Mouse (Mus musculus) duodenum, adult 2 months (tissue): Measurements from ENCODE around the gene Prr11. TPM values are rescaled to one million over a fixed set of nuclear protein-coding genes. Genes with fewer than 3 reads are reported as not detected.

ENCODE experiments used
- polyA plus RNA-seq: library from polyadenylated mRNA; depleted of rRNA; stranded (reverse); fragments of >200 nt; gene quantifications from 2 replicates; pipeline ENCODE4 v1.2.3, GENCODE M21; 2012; ENCODE audit warnings: low replicate concordance; rRNA removed

The Prr11 gene
- 0.19 and 0.33 TPM in 2 replicates for polyA plus RNA-seq

DNA sequence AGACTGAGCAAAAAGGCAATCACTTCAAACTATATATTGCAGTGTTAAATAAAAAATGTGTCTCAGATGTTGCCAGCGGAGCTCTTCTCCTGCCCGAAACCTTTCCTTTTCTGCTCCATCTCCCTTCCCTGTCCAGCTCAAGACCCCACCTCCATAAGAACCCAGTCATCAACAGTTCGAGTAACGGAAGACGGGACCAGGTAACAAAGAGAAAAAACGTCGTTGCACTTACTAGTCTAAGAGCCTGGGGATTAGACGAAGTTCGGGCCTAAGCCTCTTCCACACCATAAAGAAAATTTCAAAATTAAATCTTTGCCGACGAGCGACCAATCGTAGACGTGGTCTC lies at the start of gene Prr11:
Gene Prr11 (minus strand): TSS at position 300 of the 346 bp plus-strand sequence.

DNA sequence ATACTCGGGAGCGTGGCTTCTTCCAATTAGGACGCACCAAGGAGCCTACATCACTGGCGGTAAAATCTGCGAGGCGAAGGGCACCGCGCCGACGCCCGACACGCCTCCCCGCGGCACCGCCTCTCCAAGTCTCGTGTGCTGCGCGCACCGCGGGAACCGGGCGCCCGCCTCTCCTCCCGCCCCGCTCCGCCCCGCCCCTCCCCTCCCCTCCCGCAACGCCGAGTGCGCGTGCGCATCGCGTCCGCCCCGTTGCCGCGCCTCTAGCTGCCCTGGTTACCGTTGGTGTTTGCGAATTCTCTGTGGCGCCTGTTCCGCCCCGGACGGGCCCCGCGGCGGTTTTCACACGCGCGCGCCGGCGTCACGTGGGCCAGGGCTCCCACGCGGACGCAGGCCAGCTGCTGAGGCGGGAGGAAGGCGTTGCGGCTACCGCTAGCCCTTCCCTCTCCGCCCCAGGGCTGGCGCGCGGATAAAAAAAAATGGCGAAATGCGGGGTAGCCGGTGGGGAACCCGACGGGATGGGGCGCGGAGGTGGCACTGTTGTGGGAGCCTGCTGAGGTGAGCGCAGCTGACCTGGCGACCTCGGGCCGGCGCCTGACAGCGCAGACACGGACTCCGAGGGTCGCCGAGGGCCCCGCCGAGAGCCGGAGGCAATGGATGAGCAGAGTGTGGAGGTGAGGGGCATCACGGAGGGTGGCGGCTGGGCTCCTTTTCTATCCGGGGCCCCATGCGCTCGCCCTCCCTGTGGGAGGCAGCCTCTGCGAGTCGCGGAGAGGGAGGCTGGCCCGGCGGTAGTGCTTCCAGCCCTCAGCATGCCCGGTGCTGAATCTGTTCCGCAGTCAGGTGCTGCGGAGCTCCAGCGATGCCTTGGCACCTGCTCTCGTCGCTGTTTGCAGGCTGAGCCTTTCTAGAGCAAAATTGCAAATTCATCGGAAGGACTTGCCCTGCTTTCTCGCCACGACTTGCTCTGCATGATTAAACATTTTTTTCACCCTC lies 18.6 kb upstream of the Prr11 start, which contains the start of gene Trim37:
Gene Trim37 (plus strand): TSS at position 254 of the 993 bp plus-strand sequence.

DNA sequence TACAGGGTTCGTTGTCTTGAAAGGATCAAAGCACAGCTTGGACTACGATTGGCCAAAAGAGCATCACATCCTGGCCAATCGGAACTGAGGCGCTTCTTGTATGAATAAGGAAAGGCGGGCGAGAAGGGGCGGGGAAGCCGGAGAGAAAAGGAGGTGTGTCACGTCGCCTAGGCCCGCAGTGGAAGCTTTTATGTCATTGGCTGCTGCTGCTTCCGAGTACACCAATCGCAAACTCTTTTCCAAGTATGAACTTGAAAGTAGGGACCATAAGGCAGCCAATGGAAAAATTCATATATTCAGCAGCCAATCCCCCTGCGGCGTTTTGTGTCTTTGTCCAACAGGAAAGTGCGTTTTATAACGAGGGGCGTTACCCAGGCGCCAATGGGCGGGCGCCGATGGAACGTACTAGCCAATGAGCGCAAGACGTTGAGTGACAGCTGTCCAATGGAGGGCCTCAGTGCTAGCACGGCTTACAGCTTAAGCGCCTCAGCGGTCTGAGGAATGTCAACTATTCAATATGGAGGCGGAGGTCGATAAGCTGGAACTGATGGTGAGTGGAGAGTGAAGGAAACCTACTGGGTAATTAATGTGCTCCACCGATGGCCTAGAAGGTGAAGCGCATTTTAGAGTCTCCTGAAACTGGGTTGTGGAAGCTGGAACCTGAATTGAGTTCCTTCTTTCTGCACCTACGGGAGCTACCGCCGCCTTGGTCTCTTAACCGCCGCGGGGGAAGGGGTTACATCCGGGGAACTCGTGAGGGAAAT lies 429 bp upstream of the Prr11 start, which contains the start of gene Ska2:
Gene Ska2 (plus strand): TSS at position 480 of the 764 bp plus-strand sequence.

DNA sequence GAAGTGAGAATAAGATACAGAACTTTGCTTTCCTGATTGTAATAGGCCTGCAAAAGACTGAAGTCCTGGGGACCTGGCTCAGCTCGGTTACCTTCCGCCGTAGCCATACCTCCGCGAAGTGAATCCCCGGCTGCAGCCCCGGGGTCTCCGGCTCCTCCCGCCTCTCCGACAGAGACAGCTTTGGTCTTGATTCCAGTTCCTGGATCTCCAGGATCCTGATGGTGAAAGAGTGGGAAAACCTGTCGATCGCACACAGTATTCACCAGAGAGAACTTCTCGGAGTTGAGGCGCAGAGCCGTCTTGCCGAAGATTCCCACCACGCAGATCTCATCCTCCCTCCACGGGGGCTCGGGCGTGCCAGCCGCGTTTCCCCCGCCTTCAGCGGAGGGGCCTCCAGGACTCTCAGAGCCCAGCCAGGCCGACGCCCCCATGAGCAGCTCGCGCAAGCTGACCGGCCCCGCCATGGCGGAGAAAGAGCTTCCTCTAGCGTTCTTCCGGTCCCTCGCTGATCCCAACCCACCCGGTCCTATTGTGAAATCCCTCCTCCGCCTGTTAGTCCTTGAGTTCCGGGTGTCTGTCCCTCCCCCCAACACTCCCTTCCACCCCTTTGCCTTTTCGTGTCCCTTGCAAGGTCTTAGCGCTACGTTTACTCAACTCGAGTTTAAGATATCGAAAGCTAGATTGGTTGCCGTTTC lies 22.1 kb downstream of the Prr11 start, which contains the start of gene Smg8:
Gene Smg8 (minus strand): TSS at position 485 of the 695 bp plus-strand sequence.

DNA sequence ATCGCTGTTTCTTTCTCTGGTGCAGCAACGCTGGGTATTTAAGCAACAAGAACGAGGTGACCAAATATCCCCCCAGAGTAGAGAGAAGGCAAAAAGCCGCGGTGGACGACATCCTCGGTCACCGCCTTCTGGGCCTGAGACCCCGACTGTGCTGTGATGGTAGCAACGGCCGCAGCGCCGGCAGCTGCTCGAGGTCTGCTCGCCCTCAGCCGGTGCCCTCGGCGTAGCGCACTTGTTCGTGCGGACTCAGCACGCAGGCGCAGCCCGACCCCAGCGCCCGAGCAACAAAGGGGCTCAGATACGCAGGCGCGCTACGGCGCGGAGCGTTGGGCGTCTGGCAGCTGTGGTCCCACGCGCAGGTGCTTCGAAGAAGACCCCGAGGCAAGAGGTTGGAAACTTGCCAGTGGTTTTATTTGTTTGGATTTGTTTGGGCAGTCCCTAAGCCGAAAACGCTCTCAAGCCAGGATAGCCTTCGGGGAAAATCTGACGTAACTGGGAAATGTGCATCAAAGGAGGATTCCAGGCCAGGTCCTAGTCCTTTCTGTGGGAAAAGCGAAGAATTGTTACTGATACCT lies 34.6 kb downstream of the Prr11 start, which contains the start of gene Gdpd1:
Gene Gdpd1 (minus strand): TSS at position 197 of the 575 bp plus-strand sequence.

Other genes starting within 250 kb of the Prr11 start
- 3.6 and 9.5 TPM in 2 replicates for gene Ypel2, start 115.0 kb downstream of the Prr11 start, polyA plus RNA-seq
- 15.5 and 35.2 TPM in 2 replicates for gene Gdpd1, start 34.6 kb downstream of the Prr11 start, polyA plus RNA-seq
- gene Smg8, start 21.9 kb downstream of the Prr11 start, polyA plus RNA-seq = 1.5 and 2.6 TPM in 2 replicates
- 0.45 and 0.85 TPM in 2 replicates for gene Ska2, start 526 bp upstream of the Prr11 start, polyA plus RNA-seq
- 0.89 and 1.2 TPM in 2 replicates for gene Trim37, start 18.4 kb upstream of the Prr11 start, polyA plus RNA-seq